In the genomic region with DNA sequence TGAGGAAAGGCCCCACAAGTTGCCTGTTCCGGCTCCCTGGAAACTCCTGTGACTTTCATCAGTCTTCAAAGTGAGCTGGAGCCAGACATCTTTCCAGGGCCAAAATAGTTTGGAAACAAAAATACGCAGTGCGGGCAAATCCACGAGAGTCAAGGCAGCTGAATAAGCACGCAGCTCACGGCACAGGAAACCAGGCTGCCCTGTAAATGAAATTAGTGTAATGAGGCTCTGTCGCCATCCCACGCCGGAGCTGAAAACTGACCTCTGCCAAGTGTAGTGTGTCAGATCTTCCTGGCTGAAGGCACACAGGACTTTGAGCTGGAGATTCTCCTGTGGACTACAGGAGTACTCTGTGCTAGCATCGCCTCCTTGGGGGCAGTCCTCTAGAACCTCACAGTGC, we compare ENCODE assay signal across 14 mouse cellular contexts.
DNase-seq lines count a peak whose midpoint lies in the region; ATAC-seq and TF ChIP-seq lines count a peak whose summit lies in the region.
"Had no signal": no experiment of that assay in that cellular context is flagged by ENCODE, and none has a peak within 500 bp of the region (broad histone marks: within the 10 kb centered on the region; RNA-seq: fewer than 3 reads in every experiment).

No protein-coding gene starts in this region.

- no peak overlapping the region for H3K27ac ChIP-seq in hindbrain, embryonic 16.5 days (ENCODE audit: low read depth, low read length)
- H3K27ac ChIP-seq: forebrain, embryonic 12.5 days; hindbrain, embryonic 13.5 days; neural tube, embryonic 15.5 days had no signal

- H3K9ac ChIP-seq in hindbrain, embryonic 16.5 days (ENCODE audit: low read depth, low read length): no peak overlapping the region
- H3K9ac ChIP-seq: forebrain, embryonic 12.5 days; hindbrain, embryonic 13.5 days; neural tube, embryonic 15.5 days had no signal

- DNase-seq in gastrocnemius, postnatal 10 days: peak; percentile 8
- no peak for DNase-seq in gastrocnemius, adult 8-10 months (ENCODE audit: low spot score in 2 of 2)
- DNase-seq in lung, postnatal 36 days: peak; percentile 5
- DNase-seq in lung, adult 2 months: no peak
- DNase-seq in kidney, postnatal 10 days: peak; percentile 18
- no peak for DNase-seq in thymus, adult 18-20 months
- DNase-seq in left cerebral cortex, adult 18-20 months (ENCODE audit: low spot score in 2 of 2): no peak
- DNase-seq: liver; lung, postnatal 10 days had no signal

- H3K36me3 ChIP-seq in hindbrain, embryonic 16.5 days (ENCODE audit: control insufficient read depth, insufficient read depth, low read length): no peaks in the 10 kb centered on the region
- H3K36me3 ChIP-seq: forebrain, embryonic 12.5 days; hindbrain, embryonic 13.5 days; neural tube, embryonic 15.5 days had no signal

- H3K4me1 ChIP-seq in lung, adult 2 months (ENCODE audit: control insufficient read depth, insufficient read depth, low read length): no peaks in the 10 kb centered on the region; the same call in 1 of the 2 replicates
- no peaks in the 10 kb centered on the region for H3K4me1 ChIP-seq in hindbrain, embryonic 16.5 days (ENCODE audit: control insufficient read depth, insufficient read depth, low read depth, low read length)
- H3K4me1 ChIP-seq: forebrain, embryonic 12.5 days; hindbrain, embryonic 13.5 days; neural tube, embryonic 15.5 days had no signal

- H3K4me3 ChIP-seq in lung, adult 2 months (replicated peaks; ENCODE audit: extremely low read depth, low read depth, low read length): no peak overlapping the region
- H3K4me3 ChIP-seq in hindbrain, embryonic 16.5 days (ENCODE audit: low read length): no peak overlapping the region
- H3K4me3 ChIP-seq: forebrain, embryonic 12.5 days; hindbrain, embryonic 13.5 days; neural tube, embryonic 15.5 days had no signal

- no peak for ATAC-seq in hindbrain, embryonic 16.5 days
- ATAC-seq: midbrain, embryonic 16.5 days had no signal

- WGBS in lung, adult 2 months: 66% methylated on average over 10 of the region's 10 CpGs
- WGBS in hindbrain, embryonic 16.5 days: 83% methylated on average over 10 of the region's 10 CpGs

- H3K4me2 ChIP-seq in hindbrain, embryonic 16.5 days (ENCODE audit: low read length): no peak overlapping the region
- H3K4me2 ChIP-seq: forebrain, embryonic 12.5 days; hindbrain, embryonic 13.5 days; neural tube, embryonic 15.5 days had no signal

- no peaks in the 10 kb centered on the region for H3K9me3 ChIP-seq in hindbrain, embryonic 16.5 days (ENCODE audit: control insufficient read depth, low read length)
- H3K9me3 ChIP-seq: forebrain, embryonic 12.5 days; hindbrain, embryonic 13.5 days; neural tube, embryonic 15.5 days had no signal

- no peak for TF ChIP-seq CTCF in lung, adult 2 months (IDR thresholded peaks at IDR 0.05; ENCODE audit: insufficient read depth, low read length)

- no peaks in the 10 kb centered on the region for H3K27me3 ChIP-seq in hindbrain, embryonic 16.5 days (replicated peaks; ENCODE audit: control insufficient read depth, insufficient read depth, low read length)
- H3K27me3 ChIP-seq: forebrain, embryonic 12.5 days; hindbrain, embryonic 13.5 days; neural tube, embryonic 15.5 days had no signal

- TF ChIP-seq POLR2A in lung, adult 2 months (IDR thresholded peaks at IDR 0.05; ENCODE audit: borderline replicate concordance, extremely low read depth, low read depth, low read length): no peak

Comparison
In these comparisons a context has a peak if more than half of its experiments do, and no peak if none do; other contexts are left out.
1. DNase-seq: peak in gastrocnemius, postnatal 10 days (single experiment), lung, postnatal 36 days (single experiment) and kidney, postnatal 10 days (single experiment); none in gastrocnemius, adult 8-10 months (0 of 2), lung, adult 2 months (single experiment), thymus, adult 18-20 months (0 of 2) and left cerebral cortex, adult 18-20 months (0 of 2).